Mouse (Mus musculus) hindbrain, embryonic 11.5 days (tissue): ENCODE results near the gene Lsm14a. TPM values are rescaled to one million over a fixed set of nuclear protein-coding genes. Genes with fewer than 3 reads are reported as not detected.

Source experiments
- ATAC-seq: fragments of 200-750 bp; cut with Nextera tagmentation; 2 replicates; pipeline ENCODE4 v1.8.0; 2017; ENCODE audit warnings: mild to moderate bottlenecking, moderate TSS enrichment, moderate library complexity; ENCODE audit not compliant: low FRiP score
- DNase-seq: peaks from one replicate; pipeline ENCODE4 v3.0.0-alpha.2; 2015; ENCODE audit warnings: low spot score
- H3K27ac ChIP-seq: fragments of 300-500 bp; sonication (generic); 2 replicates; pipeline ENCODE4 v1.5.1; 2014; ENCODE audit warnings: mild to moderate bottlenecking, low read depth, low read length
- H3K27me3 ChIP-seq: fragments of 300-500 bp; sonication (generic); 2 replicates; pipeline ENCODE4 v1.6.1; 2014; ENCODE audit warnings: mild to moderate bottlenecking, low read length, moderate library complexity, mixed read lengths; ENCODE audit not compliant: control insufficient read depth, insufficient read depth
- H3K36me3 ChIP-seq: fragments of 300-500 bp; sonication (generic); 2 replicates; pipeline ENCODE4 v1.6.1; 2014; ENCODE audit warnings: mild to moderate bottlenecking, low read length, moderate library complexity, mixed read lengths; ENCODE audit not compliant: control insufficient read depth, insufficient read depth
- H3K4me1 ChIP-seq: fragments of 300-500 bp; sonication (generic); replicated peaks from 2 replicates; pipeline ENCODE4 v1.6.1; 2014; ENCODE audit warnings: low read length, mixed read lengths; ENCODE audit not compliant: control insufficient read depth, insufficient read depth
- H3K4me2 ChIP-seq: fragments of 300-500 bp; sonication (generic); replicated peaks from 2 replicates; pipeline ENCODE4 v1.6.1; 2014; ENCODE audit warnings: mild to moderate bottlenecking, low read depth, low read length
- H3K4me3 ChIP-seq: fragments of 300-500 bp; sonication (generic); 2 replicates; pipeline ENCODE4 v1.5.1; 2014; ENCODE audit warnings: low read depth, low read length
- H3K9ac ChIP-seq: fragments of 300-500 bp; sonication (generic); 2 replicates; pipeline ENCODE4 v1.6.1; 2014; ENCODE audit warnings: low read depth, low read length
- H3K9me3 ChIP-seq: fragments of 300-500 bp; sonication (generic); 2 replicates; pipeline ENCODE4 v1.6.1; 2016; ENCODE audit warnings: low read length; ENCODE audit not compliant: control insufficient read depth
- WGBS: fragments of 180-500 bp; shearing (Covaris S2); extraction: QIAGEN DNeasy Blood & Tissue Kit; methylation state at CpG from one replicate; pipeline ENCODE4 v1.1.7; 2014; 5-methylcytosine and 5-hydroxymethylcytosine counted together
- polyA plus RNA-seq: library from polyadenylated mRNA; unstranded; fragments of >200 nt; fragmentation: Nextera tagmentation; extraction: Ambion mirVana; gene quantifications from 2 replicates; pipeline ENCODE4 v1.2.1, GENCODE M21; 2014

Lsm14a gene
- polyA plus RNA-seq, 1 experiment from 2014 or later: 67.8 TPM

GRCm38 (mm10) chr7:34296124-34296523 is 97.0 kb downstream of the Lsm14a start:
- H3K9ac ChIP-seq: no peak overlapping the region
- no peaks in the 10 kb centered on the region for H3K9me3 ChIP-seq
- no peak overlapping the region for H3K4me2 ChIP-seq
- DNase-seq (no peak), ATAC-seq (no peak)
- H3K27me3 ChIP-seq: no peaks in the 10 kb centered on the region
- WGBS: 92% methylated on average over 3 of the region's 3 CpGs
- no peaks in the 10 kb centered on the region for H3K4me1 ChIP-seq
- H3K4me3 ChIP-seq: no peak overlapping the region
- H3K36me3 ChIP-seq: no peaks in the 10 kb centered on the region
- no peak overlapping the region for H3K27ac ChIP-seq

Other genes starting within 250 kb of the Lsm14a start
- 256 and 268 TPM in 2 replicates for gene Uba2, start 223.7 kb downstream of the Lsm14a start, polyA plus RNA-seq
- gene Pdcd2l, start 196.7 kb downstream of the Lsm14a start, polyA plus RNA-seq: 63.8 and 79.6 TPM in 2 replicates
- 267 and 282 TPM in 2 replicates for gene Gpi1, start 163.0 kb downstream of the Lsm14a start, polyA plus RNA-seq
- 1.1 TPM in 1 of 2 replicates, not detected in the other for gene Gm6096, start 142.3 kb downstream of the Lsm14a start, polyA plus RNA-seq
- 28.5 and 40.3 TPM in 2 replicates for gene 4931406P16Rik, start 79.8 kb downstream of the Lsm14a start, polyA plus RNA-seq